Mouse (Mus musculus) hindbrain, postnatal 0 days (tissue): ENCODE results near the gene Slit2. TPM values are rescaled to one million over a fixed set of nuclear protein-coding genes. Genes with fewer than 3 reads are reported as not detected.
A peak's percentile ranks its signal among the peaks of the same experiment; 100 is the strongest.

ENCODE experiments used
- ATAC-seq: fragments of 200-750 bp; cut with Nextera tagmentation; 2 replicates; pipeline ENCODE4 v1.8.0; 2017; ENCODE audit warnings: mild to moderate bottlenecking, moderate TSS enrichment, moderate library complexity
- DNase-seq: peaks from one replicate; pipeline ENCODE4 v3.0.0-alpha.2; 2015; ENCODE audit warnings: low spot score
- H3K27ac ChIP-seq: fragments of 300-500 bp; sonication (generic); 2 replicates; pipeline ENCODE4 v1.5.1; 2014; ENCODE audit warnings: mild to moderate bottlenecking
- H3K27me3 ChIP-seq: fragments of 300-500 bp; sonication (generic); 2 replicates; pipeline ENCODE4 v1.6.1; 2014; ENCODE audit warnings: low read length, mixed read lengths; ENCODE audit not compliant: insufficient read depth
- H3K36me3 ChIP-seq: fragments of 300-500 bp; sonication (generic); 2 replicates; pipeline ENCODE4 v1.6.1; 2014; ENCODE audit warnings: low read length, mixed read lengths; ENCODE audit not compliant: insufficient read depth
- H3K4me1 ChIP-seq: fragments of 300-500 bp; sonication (generic); 2 replicates; pipeline ENCODE4 v1.6.1; 2014; ENCODE audit warnings: antibody characterized with exemption, low read length, mixed read lengths; ENCODE audit not compliant: insufficient read depth
- H3K4me2 ChIP-seq: fragments of 300-500 bp; sonication (generic); 2 replicates; pipeline ENCODE4 v1.6.1; 2014; ENCODE audit warnings: low read depth, mild to moderate bottlenecking, low read length, moderate library complexity, mixed read lengths
- H3K4me3 ChIP-seq: fragments of 300-500 bp; sonication (generic); 2 replicates; pipeline ENCODE4 v1.5.1; 2014; ENCODE audit warnings: low read length
- H3K9ac ChIP-seq: fragments of 300-500 bp; sonication (generic); replicated peaks from 2 replicates; pipeline ENCODE4 v1.6.1; 2014; ENCODE audit warnings: mild to moderate bottlenecking, low read length, moderate library complexity, mixed read lengths
- H3K9me3 ChIP-seq: fragments of 300-500 bp; sonication (generic); 2 replicates; pipeline ENCODE4 v1.6.1; 2016; ENCODE audit warnings: low read length, mixed read lengths
- CTCF ChIP-seq: IDR thresholded peaks from 2 replicates; pipeline ENCODE4 v1.5.1; 2016; ENCODE audit warnings: antibody characterized with exemption, control low read depth, low read depth
- WGBS: fragments of 180-500 bp; shearing (Covaris S2); extraction: QIAGEN DNeasy Blood & Tissue Kit; methylation state at CpG from one replicate; pipeline ENCODE4 v1.1.7; 2014; 5-methylcytosine and 5-hydroxymethylcytosine counted together
- polyA plus RNA-seq: library from polyadenylated mRNA; unstranded; fragments of >200 nt; fragmentation: Nextera tagmentation; extraction: Ambion mirVana; gene quantifications from 2 replicates; pipeline ENCODE4 v1.2.1, GENCODE M21; 2015
- total RNA-seq: library from RNA; depleted of rRNA; stranded (reverse); fragments of >200 nt; gene quantifications from 2 replicates; pipeline ENCODE4 v1.2.3, GENCODE M21; 2014

Gene Slit2
- total and polyA plus RNA-seq, 2 experiments from 2014 or later: 10.5 to 35.7 TPM

- DNase-seq (no peak), ATAC-seq (no peak)
- H3K27me3 ChIP-seq: no peaks in the 10 kb centered on the region
- H3K27ac ChIP-seq: no peak overlapping the region
- TF ChIP-seq CTCF: no peak
- H3K4me1 ChIP-seq: no peaks in the 10 kb centered on the region
- no peaks in the 10 kb centered on the region for H3K36me3 ChIP-seq
- no peak overlapping the region for H3K4me3 ChIP-seq
- H3K9me3 ChIP-seq: no peaks in the 10 kb centered on the region
- H3K4me2 ChIP-seq: no peak overlapping the region
- WGBS: 89% methylated on average over 2 of the region's 2 CpGs
- no peak overlapping the region for H3K9ac ChIP-seq
These were observed 347.9 kb downstream of the Slit2 start for GRCm38 (mm10) chr5:48330817-48331216.

- Histone ChIP-seq H3K27ac (no peak overlapping the region), H3K27me3 (no peaks in the 10 kb centered on the region), H3K9me3 (no peaks in the 10 kb centered on the region), H3K9ac (no peak overlapping the region), H3K36me3 (no peaks in the 10 kb centered on the region), H3K4me3 (no peak overlapping the region), H3K4me1 (no peaks in the 10 kb centered on the region), H3K4me2 (no peak overlapping the region)
- no peak for TF ChIP-seq CTCF
- ATAC-seq: no peak
- 66% methylated on average over 5 of the region's 5 CpGs for WGBS
- no peak for DNase-seq
These were observed 348.5 kb downstream of the Slit2 start for GRCm38 (mm10) chr5:48331441-48331840.

GRCm38 (mm10) chr5:48333407-48333806 is 350.5 kb downstream of the Slit2 start:
- 86% methylated on average over 3 of the region's 3 CpGs for WGBS
- Histone ChIP-seq H3K4me2 (no peak overlapping the region), H3K4me1 (no peaks in the 10 kb centered on the region), H3K9me3 (no peaks in the 10 kb centered on the region), H3K27ac (no peak overlapping the region), H3K36me3 (no peaks in the 10 kb centered on the region), H3K4me3 (no peak overlapping the region), H3K9ac (no peak overlapping the region), H3K27me3 (no peaks in the 10 kb centered on the region)
- no peak for DNase-seq
- no peak for TF ChIP-seq CTCF
- ATAC-seq: no peak

GRCm38 (mm10) chr5:48333884-48334513 is 351.1 kb downstream of the Slit2 start:
- WGBS: 11% methylated on average over 9 of the region's 9 CpGs
- ATAC-seq: 0 out of 2 replicates have a peak, but pooled peaks have one; percentile 40

GRCm38 (mm10) chr5:48340808-48341433 is 358.0 kb downstream of the Slit2 start:
- Histone ChIP-seq H3K36me3 (no peaks in the 10 kb centered on the region), H3K27ac (no peak overlapping the region), H3K9me3 (no peaks in the 10 kb centered on the region), H3K4me1 (no peaks in the 10 kb centered on the region), H3K27me3 (no peaks in the 10 kb centered on the region), H3K4me3 (no peak overlapping the region), H3K4me2 (no peak overlapping the region), H3K9ac (no peak overlapping the region)
- DNase-seq (no peak), ATAC-seq (no peak)
- no peak for TF ChIP-seq CTCF
- 46% methylated on average over 7 of the region's 7 CpGs for WGBS

More at GRCm38 (mm10) chr5:48333884-48334513, 351.1 kb downstream of the Slit2 start:
- no peak for TF ChIP-seq CTCF
- Histone ChIP-seq H3K4me1 (no peaks in the 10 kb centered on the region), H3K9me3 (no peaks in the 10 kb centered on the region), H3K27me3 (no peaks in the 10 kb centered on the region), H3K36me3 (no peaks in the 10 kb centered on the region), H3K9ac (no peak overlapping the region), H3K27ac (no peak overlapping the region), H3K4me2 (no peak overlapping the region), H3K4me3 (no peak overlapping the region)
- no peak for DNase-seq

- Histone ChIP-seq H3K4me2 (no peak overlapping the region), H3K36me3 (no peaks in the 10 kb centered on the region), H3K4me1 (no peaks in the 10 kb centered on the region), H3K9me3 (no peaks in the 10 kb centered on the region), H3K9ac (no peak overlapping the region), H3K4me3 (no peak overlapping the region), H3K27me3 (no peaks in the 10 kb centered on the region), H3K27ac (peak overlapping the region; percentile 55; the same call in 1 of the 2 replicates)
- peak; percentile 90 for ATAC-seq
- peak; percentile 68 for TF ChIP-seq CTCF
- WGBS: 44% methylated on average over 5 of the region's 5 CpGs
- peak; percentile 84 for DNase-seq
These were observed 362.4 kb downstream of the Slit2 start for GRCm38 (mm10) chr5:48345095-48345982.
